Mouse (Mus musculus) G1E (cell line): ENCODE measurements around the gene Bpifa6. TPM values are rescaled to one million over a fixed set of nuclear protein-coding genes. Genes with fewer than 3 reads are reported as not detected.

ENCODE experiments used
- ATAC-seq: 2 replicates; pipeline ENCODE4 v1.8.0; 2016; ENCODE audit warnings: mild to moderate bottlenecking; ENCODE audit not compliant: insufficient number of reproducible peaks, poor library complexity, low FRiP score, severe bottlenecking; ENCODE audit errors: extremely low read depth
- DNase-seq: peaks from one replicate; pipeline ENCODE4 v3.0.0; 2012; ENCODE audit warnings: low spot score
- H3K27me3 ChIP-seq: 2 replicates; pipeline ENCODE4 v1.6.1; 2012; ENCODE audit warnings: mild to moderate bottlenecking, low read length, inconsistent platforms; ENCODE audit not compliant: insufficient read depth
- H3K36me3 ChIP-seq: replicated peaks from 2 replicates; pipeline ENCODE3; 2012; ENCODE audit warnings: mild to moderate bottlenecking, inconsistent platforms
- H3K4me1 ChIP-seq: 2 replicates; pipeline ENCODE4 v1.6.1; 2012; ENCODE audit warnings: low read depth, low read length, inconsistent platforms, mixed read lengths; ENCODE audit not compliant: insufficient read depth
- H3K4me3 ChIP-seq: 2 replicates; pipeline ENCODE4 v1.5.1; 2012; ENCODE audit warnings: low read depth, mild to moderate bottlenecking, inconsistent platforms, low read length, moderate library complexity, mixed read lengths
- H3K9me3 ChIP-seq: replicated peaks from 2 replicates; pipeline ENCODE4 v1.6.1; 2012; ENCODE audit warnings: inconsistent platforms
- CTCF ChIP-seq: IDR thresholded peaks from 2 replicates; pipeline ENCODE4 v1.5.1; 2012; ENCODE audit warnings: low read depth, low read length, inconsistent platforms, mixed read lengths
- GATA1 ChIP-seq: IDR thresholded peaks from 2 replicates; pipeline ENCODE4 v1.6.1; 2012; ENCODE audit warnings: borderline replicate concordance, low read length, inconsistent platforms, mixed read lengths
- GATA2 ChIP-seq: IDR thresholded peaks from 2 replicates; pipeline ENCODE4 v1.6.1; 2012; ENCODE audit warnings: low read depth, low read length, inconsistent platforms, borderline replicate concordance
- POLR2AphosphoS5 ChIP-seq: IDR thresholded peaks from 2 replicates; pipeline ENCODE4 v1.6.1; 2012; ENCODE audit warnings: low read depth, low read length, inconsistent platforms; ENCODE audit not compliant: insufficient replicate concordance
- TAL1 ChIP-seq: conservative IDR thresholded peaks from 2 replicates; pipeline ENCODE4 v1.6.1; 2012; ENCODE audit warnings: low read depth, low read length, inconsistent platforms, mixed read lengths
- polyA plus RNA-seq: library from polyadenylated mRNA; stranded (reverse); fragments of >175 nt; gene quantifications from 2 replicates; pipeline ENCODE4 v1.2.3, GENCODE M21; 2012
- total RNA-seq, 2 experiments: library from RNA; stranded (forward) in 1 of 2; stranded (reverse) in 1 of 2; fragments of 200-1000 nt in 1 of 2; fragments of >200 nt in 1 of 2; fragmentation: Nextera tagmentation in 1 of 2; gene quantifications; 2 replicates each; pipeline ENCODE4 v1.2.3; 2014 to 2017

The Bpifa6 gene
- not detected in 2 replicates for total RNA-seq (2014; fragmentation: Nextera tagmentation)
- total RNA-seq (2017), result not detected in 2 replicates
- polyA plus RNA-seq, result not detected in 2 replicates

- DNase-seq (no peak), ATAC-seq (no peak)
- no peaks in the 10 kb centered on the region for H3K4me1 ChIP-seq
- no peaks in the 10 kb centered on the region; the same call in none of the 2 replicates for H3K27me3 ChIP-seq
- no peak for TF ChIP-seq CTCF
- no peak for TF ChIP-seq GATA2
- no peak for TF ChIP-seq GATA1
- TF ChIP-seq TAL1, result no peak
- TF ChIP-seq POLR2AphosphoS5, result no peak
- H3K9me3 ChIP-seq, result no peaks in the 10 kb centered on the region
- no peak within 1 kb of the TSS for H3K4me3 ChIP-seq
- no peaks in the 10 kb centered on the region for H3K36me3 ChIP-seq
These were observed at the start of gene Bpifa6 for GRCm38 (mm10) chr2:153974582-153974981. Gene Bpifa6 (plus strand): TSS chr2:153974945.

GRCm38 (mm10) chr2:153929871-153930413, 44.8 kb upstream of the Bpifa6 start:
- H3K4me3 ChIP-seq, result no peak overlapping the region
- no peak for ATAC-seq
- H3K36me3 ChIP-seq, result no peaks in the 10 kb centered on the region
- no peaks in the 10 kb centered on the region for H3K4me1 ChIP-seq
- H3K27me3 ChIP-seq, result peaks cover 21% of the 10 kb centered on the region; the same call in 1 of the 2 replicates
- peak; percentile 23 for DNase-seq
- TF ChIP-seq CTCF (peak; percentile 73), GATA1 (no peak), TAL1 (no peak), POLR2AphosphoS5 (no peak), GATA2 (no peak)
- no peaks in the 10 kb centered on the region for H3K9me3 ChIP-seq

- Histone ChIP-seq H3K36me3 (no peaks in the 10 kb centered on the region), H3K4me3 (no peak overlapping the region), H3K9me3 (no peaks in the 10 kb centered on the region), H3K27me3 (peaks cover 24% of the 10 kb centered on the region), H3K4me1 (no peaks in the 10 kb centered on the region)
- no peak for TF ChIP-seq POLR2AphosphoS5
- TF ChIP-seq TAL1, result no peak
- DNase-seq, result no peak
- ATAC-seq, result no peak
These were observed 43.6 kb upstream of the Bpifa6 start for GRCm38 (mm10) chr2:153931125-153931524.

- no peak for ATAC-seq
- peaks cover 27% of the 10 kb centered on the region for H3K27me3 ChIP-seq
- H3K4me1 ChIP-seq, result peaks cover 16% of the 10 kb centered on the region
These were observed 41.4 kb upstream of the Bpifa6 start for GRCm38 (mm10) chr2:153933311-153933710.

DNA sequence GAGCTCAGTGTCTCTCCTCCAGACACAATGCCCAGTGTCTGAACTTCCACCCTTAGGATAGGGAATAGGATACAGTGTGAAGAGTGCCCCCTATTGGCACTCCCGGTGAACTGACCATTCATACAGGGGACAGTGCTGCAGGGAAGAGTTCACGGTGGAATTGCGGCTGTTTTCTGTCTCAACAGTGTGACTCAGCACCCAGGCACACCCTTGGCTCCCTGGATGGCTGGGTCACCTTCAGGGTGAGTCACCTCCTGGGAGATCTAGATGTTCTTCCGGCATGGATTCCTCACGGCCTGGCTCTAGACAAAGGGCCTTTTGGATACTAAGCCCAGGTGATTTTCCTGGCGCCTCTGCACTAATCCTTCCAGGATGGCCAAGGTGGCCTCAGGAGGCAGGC, 39.4 kb upstream of the Bpifa6 start:
- Histone ChIP-seq H3K36me3 (no peaks in the 10 kb centered on the region), H3K4me3 (no peak overlapping the region), H3K4me1 (peaks cover 21% of the 10 kb centered on the region), H3K9me3 (no peaks in the 10 kb centered on the region), H3K27me3 (peaks cover 22% of the 10 kb centered on the region)
- no peak for TF ChIP-seq POLR2AphosphoS5
- no peak for TF ChIP-seq GATA2
- no peak for TF ChIP-seq CTCF
- TF ChIP-seq GATA1, result no peak
- TF ChIP-seq TAL1, result no peak
- ATAC-seq (no peak), DNase-seq (no peak)

More at GRCm38 (mm10) chr2:153933311-153933710, 41.4 kb upstream of the Bpifa6 start:
- Histone ChIP-seq H3K36me3 (no peaks in the 10 kb centered on the region), H3K4me3 (no peak overlapping the region), H3K9me3 (no peaks in the 10 kb centered on the region)
- DNase-seq, result no peak
- TF ChIP-seq GATA2, result no peak
- no peak for TF ChIP-seq TAL1
- TF ChIP-seq POLR2AphosphoS5, result no peak
- TF ChIP-seq CTCF, result no peak
- no peak for TF ChIP-seq GATA1

- H3K36me3 ChIP-seq, result no peaks in the 10 kb centered on the region
- H3K9me3 ChIP-seq, result no peaks in the 10 kb centered on the region
- peaks cover 17% of the 10 kb centered on the region for H3K27me3 ChIP-seq
- no peak for TF ChIP-seq GATA2
- no peak for TF ChIP-seq TAL1
- no peak for TF ChIP-seq CTCF
- no peak for TF ChIP-seq GATA1
- no peak for TF ChIP-seq POLR2AphosphoS5
- H3K4me3 ChIP-seq, result no peak within 1 kb of the TSS
- H3K4me1 ChIP-seq, result peaks cover 21% of the 10 kb centered on the region
- DNase-seq, result no peak
- peak; percentile 28; the same call in 1 of the 2 replicates for ATAC-seq
These were observed 36.9 kb upstream of the Bpifa6 start, which contains the start of gene Bpifb4 for GRCm38 (mm10) chr2:153937843-153938242. Gene Bpifb4 (plus strand): TSS chr2:153938212.
